Mouse (Mus musculus): ENCODE results near the gene Fis1.
"Not testable (repeated sequence)": the region's sequence is repeated elsewhere in the genome, so short reads cannot be mapped to it uniquely, and the experiment has no call there.

Gene Fis1

GRCm38 (mm10) chr5:136940845-136941560, 12.1 kb upstream of the Fis1 start:
- DNase-seq, result no peak

GRCm38 (mm10) chr5:136942781-136943180, 10.3 kb upstream of the Fis1 start:
- DNase-seq, result no peak

GRCm38 (mm10) chr5:136943382-136943781, 9.7 kb upstream of the Fis1 start:
- DNase-seq, result no peak

- DNase-seq, result no peak
These were observed 8.0 kb upstream of the Fis1 start for GRCm38 (mm10) chr5:136945084-136945483.

GRCm38 (mm10) chr5:136947874-136948273, 5.2 kb upstream of the Fis1 start:
- DNase-seq, result no peak

GRCm38 (mm10) chr5:136949551-136950336, 3.3 kb upstream of the Fis1 start:
- not testable (repeated sequence) for DNase-seq

- no peak for DNase-seq
These were observed 2.6 kb upstream of the Fis1 start for GRCm38 (mm10) chr5:136950521-136950920.

- DNase-seq, result no peak
These were observed 922 bp upstream of the Fis1 start for GRCm38 (mm10) chr5:136952153-136952552.

- peak; percentile 55 for DNase-seq
These were observed 421 bp downstream of the Fis1 start for GRCm38 (mm10) chr5:136953440-136953951.

- DNase-seq, result no peak
These were observed 2.5 kb downstream of the Fis1 start for GRCm38 (mm10) chr5:136955622-136956021.

GRCm38 (mm10) chr5:136957250-136957649, 4.2 kb downstream of the Fis1 start:
- DNase-seq, result no peak

GRCm38 (mm10) chr5:136958991-136959605, 6.0 kb downstream of the Fis1 start:
- no peak for DNase-seq

GRCm38 (mm10) chr5:136960053-136960452, 7.0 kb downstream of the Fis1 start:
- no peak for DNase-seq

- DNase-seq, result peak in 1 of 2 experiments; percentile 51
These were observed 8.4 kb downstream of the Fis1 start for GRCm38 (mm10) chr5:136961334-136961982.

- peak; percentile 93 to 94 for DNase-seq
These were observed 8.9 kb downstream of the Fis1 start for GRCm38 (mm10) chr5:136961983-136962461.

GRCm38 (mm10) chr5:136962501-136962900, 9.4 kb downstream of the Fis1 start:
- peak; percentile 84 to 89 for DNase-seq

- DNase-seq, result peak in 1 of 2 experiments; percentile 30
These were observed 10.0 kb downstream of the Fis1 start for GRCm38 (mm10) chr5:136962966-136963540.

- no peak for DNase-seq
These were observed 12.1 kb downstream of the Fis1 start for GRCm38 (mm10) chr5:136965210-136965609.

GRCm38 (mm10) chr5:136965686-136966085, 12.6 kb downstream of the Fis1 start:
- no peak for DNase-seq

GRCm38 (mm10) chr5:136966331-136966730, 13.3 kb downstream of the Fis1 start, which contains the start of gene Cldn15:
Gene Cldn15, plus strand, starts transcription at chr5:136966616.
- DNase-seq, result no peak

GRCm38 (mm10) chr5:136966861-136967455, 13.9 kb downstream of the Fis1 start:
- DNase-seq, result no peak

- DNase-seq, result no peak
These were observed 14.5 kb downstream of the Fis1 start for GRCm38 (mm10) chr5:136967592-136967991.
